Mouse (Mus musculus): ENCODE measurements at regions not wholly inside any gene's neighbourhood (a gene's known extent, or its start where the extent isn't known, plus 50 kb on each side); places are given as distances from the start of the nearest gene placed in this dataset.

DNA sequence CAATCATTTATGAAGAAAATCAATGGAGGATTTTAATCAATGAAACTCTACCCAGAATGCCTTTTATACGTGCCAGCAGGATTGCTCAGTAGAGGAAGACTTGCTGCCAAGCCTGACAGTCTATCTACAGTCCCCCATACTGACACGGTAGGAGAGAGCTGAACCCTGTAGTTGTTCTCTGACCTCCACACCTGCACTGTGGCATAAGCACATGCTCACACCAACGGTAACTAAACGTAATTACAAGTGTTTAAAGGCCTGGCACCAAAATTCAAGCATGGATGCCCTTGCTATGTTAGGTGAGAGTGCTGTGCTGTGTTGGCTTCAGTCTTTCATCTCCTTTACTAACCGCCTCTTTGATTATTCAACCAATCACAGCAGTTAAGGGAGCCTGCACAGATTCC lies 190.8 kb downstream of the Pfkfb3 start:
- DNase-seq (ENCODE audit: low read depth, low spot score), result no peak

DNA sequence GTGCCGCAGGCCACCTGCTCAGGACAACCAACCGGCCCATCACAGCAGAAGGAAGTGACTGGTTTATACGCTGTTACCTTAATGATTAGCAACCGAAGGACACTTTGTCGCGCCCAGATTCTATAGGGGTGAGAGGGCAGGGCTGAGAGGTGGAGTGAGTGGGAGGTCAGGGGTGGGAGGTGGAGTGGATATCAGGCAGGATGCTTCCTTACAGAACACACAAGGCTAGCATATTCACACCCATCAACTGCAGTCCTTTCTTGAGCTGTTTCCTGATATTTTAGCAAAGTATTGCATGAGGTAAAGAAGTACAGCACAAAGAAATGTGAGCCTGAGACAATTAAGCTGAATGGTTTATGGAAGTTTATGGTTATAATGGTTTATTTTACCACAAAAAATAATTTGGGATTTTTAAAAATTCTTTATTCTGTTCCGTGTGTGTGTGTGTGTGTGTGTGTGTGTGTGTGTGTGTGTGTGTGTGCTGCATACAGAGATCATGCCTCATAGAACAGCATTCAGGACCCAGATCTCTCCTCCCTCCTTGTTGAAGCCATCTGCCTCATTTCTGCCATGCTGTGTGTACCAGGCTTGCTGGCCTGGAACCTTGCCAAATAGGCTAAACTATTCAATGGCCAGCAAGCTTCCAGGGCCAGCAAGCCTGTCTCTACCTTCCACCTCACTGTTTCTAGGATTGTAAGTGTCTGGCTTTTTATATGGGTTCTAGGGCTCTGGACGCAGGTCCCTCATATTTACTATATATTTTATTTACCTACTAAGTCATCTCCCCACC lies 190.5 kb downstream of the Prkcq start:
- no peak for DNase-seq (ENCODE audit: low read depth, low spot score)

- no peak for DNase-seq (ENCODE audit: low read depth, low spot score)
Observed at GRCm38 (mm10) chr2:11359280-11359679, 187.4 kb downstream of the Prkcq start.

GRCm38 (mm10) chr2:11356714-11357113 lies 184.8 kb downstream of the Prkcq start:
- no peak for DNase-seq (ENCODE audit: low read depth, low spot score)

DNA sequence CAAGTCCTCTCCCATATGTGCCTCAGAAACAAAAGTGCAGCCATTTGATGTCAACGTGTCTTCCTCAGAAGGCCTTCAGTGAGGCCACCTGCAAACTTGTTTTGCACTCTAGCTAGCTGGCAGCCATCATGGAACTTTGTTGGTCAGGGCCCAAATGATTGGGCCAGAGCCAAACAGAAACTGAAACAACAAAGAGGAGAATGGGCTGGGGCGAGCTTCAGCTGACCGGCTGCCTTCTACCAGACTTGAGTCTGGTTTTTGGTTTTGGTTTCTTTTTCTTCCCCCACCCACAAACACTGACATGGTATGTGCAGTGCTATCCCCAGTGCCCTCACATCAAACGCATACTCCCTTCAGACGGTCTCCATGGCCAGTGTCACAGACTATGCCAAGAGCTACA lies 183.7 kb downstream of the Prkcq start:
- no peak for DNase-seq (ENCODE audit: low read depth, low spot score)
